Comparison of ENCODE assay signal across 13 mouse cellular contexts in the genomic region with DNA sequence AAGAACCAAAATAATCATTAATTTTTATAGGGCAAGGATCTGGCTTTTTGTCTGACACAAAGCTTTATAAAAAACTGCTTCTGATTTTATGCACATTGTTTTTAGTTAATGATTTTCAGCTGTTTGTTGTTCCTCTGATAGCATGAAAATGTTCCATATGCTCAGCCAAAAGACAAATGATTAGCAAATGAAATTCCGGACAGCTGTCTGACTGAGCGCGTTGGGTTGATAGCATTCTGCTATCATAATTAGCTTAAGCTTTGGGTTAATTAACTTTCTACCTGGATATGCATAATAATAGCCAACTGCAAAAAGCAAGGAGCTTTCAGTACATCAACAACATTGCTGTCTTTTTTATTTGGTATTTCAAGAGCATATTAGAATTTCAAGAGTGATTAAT.
"Had no signal": no experiment of that assay in that cellular context is flagged by ENCODE, and none has a peak within 500 bp of the region (broad histone marks: within the 10 kb centered on the region; RNA-seq: fewer than 3 reads in every experiment).

No protein-coding gene starts in this region.

- H3K9ac ChIP-seq: limb, embryonic 15.5 days; liver, embryonic 12.5 days; lung, embryonic 15.5 days; midbrain, embryonic 12.5 days; neural tube, embryonic 12.5 days had no signal

- H3K4me2 ChIP-seq: limb, embryonic 15.5 days; liver, embryonic 12.5 days; lung, embryonic 15.5 days; midbrain, embryonic 12.5 days; neural tube, embryonic 12.5 days had no signal

- H3K27ac ChIP-seq: limb, embryonic 15.5 days; liver, embryonic 12.5 days; lung, embryonic 15.5 days; midbrain, embryonic 12.5 days; neural tube, embryonic 12.5 days had no signal

- H3K36me3 ChIP-seq: limb, embryonic 15.5 days; liver, embryonic 12.5 days; lung, embryonic 15.5 days; midbrain, embryonic 12.5 days; neural tube, embryonic 12.5 days had no signal

- DNase-seq: kidney, adult 11 months; layer of hippocampus, adult 9-11 months; layer of hippocampus, postnatal 36 days; right cerebral cortex, postnatal 4 days; spleen, adult 18-20 months; thymus, adult 18-20 months; thymus, postnatal 25 days had no signal

- H3K9me3 ChIP-seq: limb, embryonic 15.5 days; liver, embryonic 12.5 days; lung, embryonic 15.5 days; midbrain, embryonic 12.5 days; neural tube, embryonic 12.5 days had no signal

- H3K4me3 ChIP-seq: limb, embryonic 15.5 days; liver, embryonic 12.5 days; lung, embryonic 15.5 days; midbrain, embryonic 12.5 days; myocyte; neural tube, embryonic 12.5 days had no signal

- ATAC-seq: liver, embryonic 12.5 days had no signal

- H3K4me1 ChIP-seq: liver, embryonic 12.5 days had no signal

- H3K27me3 ChIP-seq: liver, embryonic 12.5 days; midbrain, embryonic 12.5 days; neural tube, embryonic 12.5 days had no signal
